Mouse (Mus musculus) heart, embryonic 13.5 days (tissue): ENCODE results near the gene Tmem219. TPM values are rescaled to one million over a fixed set of nuclear protein-coding genes. Genes with fewer than 3 reads are reported as not detected.

Source experiments
- ATAC-seq: fragments of 200-750 bp; cut with Nextera tagmentation; 2 replicates; pipeline ENCODE4 v1.8.0; 2017; ENCODE audit warnings: moderate TSS enrichment; ENCODE audit not compliant: insufficient number of reproducible peaks, low FRiP score, low TSS enrichment; ENCODE audit errors: extremely low read depth
- H3K27ac ChIP-seq: fragments of 300-500 bp; sonication (generic); replicated peaks from 2 replicates; pipeline ENCODE4 v1.5.1; 2015; ENCODE audit warnings: moderate library complexity, mild to moderate bottlenecking, inconsistent platforms
- H3K27me3 ChIP-seq: fragments of 300-500 bp; sonication (generic); replicated peaks from 2 replicates; pipeline ENCODE4 v1.6.1; 2015; ENCODE audit warnings: mild to moderate bottlenecking, inconsistent platforms
- H3K36me3 ChIP-seq: fragments of 300-500 bp; sonication (generic); 2 replicates; pipeline ENCODE4 v1.6.1; 2015; ENCODE audit warnings: mild to moderate bottlenecking, inconsistent platforms
- H3K4me1 ChIP-seq: fragments of 300-500 bp; sonication (generic); 2 replicates; pipeline ENCODE4 v1.6.1; 2015; ENCODE audit warnings: inconsistent platforms
- H3K4me2 ChIP-seq: fragments of 300-500 bp; sonication (generic); 2 replicates; pipeline ENCODE4 v1.6.1; 2015; ENCODE audit warnings: inconsistent platforms, mild to moderate bottlenecking, moderate library complexity
- H3K4me3 ChIP-seq: fragments of 300-500 bp; sonication (generic); 2 replicates; pipeline ENCODE4 v1.5.1; 2015; ENCODE audit warnings: moderate library complexity, mild to moderate bottlenecking, inconsistent platforms
- H3K9ac ChIP-seq: fragments of 300-500 bp; sonication (generic); 2 replicates; pipeline ENCODE4 v1.6.1; 2015; ENCODE audit warnings: inconsistent platforms, mild to moderate bottlenecking, moderate library complexity
- H3K9me3 ChIP-seq: fragments of 300-500 bp; sonication (generic); 2 replicates; pipeline ENCODE4 v1.6.1; 2016; ENCODE audit warnings: inconsistent platforms
- WGBS: fragments of 180-500 bp; shearing (Covaris S2); methylation state at CpG from one replicate; pipeline ENCODE4 v1.1.7; 2015; ENCODE audit warnings: mixed read lengths; 5-methylcytosine and 5-hydroxymethylcytosine counted together
- polyA plus RNA-seq: library from polyadenylated mRNA; unstranded; fragments of >200 nt; fragmentation: Nextera tagmentation; extraction: Ambion mirVana; gene quantifications from 2 replicates; pipeline ENCODE4 v1.2.1, GENCODE M21; 2015

The Tmem219 gene
- polyA plus RNA-seq, 1 experiment from 2014 or later = 20.4 TPM

DNA sequence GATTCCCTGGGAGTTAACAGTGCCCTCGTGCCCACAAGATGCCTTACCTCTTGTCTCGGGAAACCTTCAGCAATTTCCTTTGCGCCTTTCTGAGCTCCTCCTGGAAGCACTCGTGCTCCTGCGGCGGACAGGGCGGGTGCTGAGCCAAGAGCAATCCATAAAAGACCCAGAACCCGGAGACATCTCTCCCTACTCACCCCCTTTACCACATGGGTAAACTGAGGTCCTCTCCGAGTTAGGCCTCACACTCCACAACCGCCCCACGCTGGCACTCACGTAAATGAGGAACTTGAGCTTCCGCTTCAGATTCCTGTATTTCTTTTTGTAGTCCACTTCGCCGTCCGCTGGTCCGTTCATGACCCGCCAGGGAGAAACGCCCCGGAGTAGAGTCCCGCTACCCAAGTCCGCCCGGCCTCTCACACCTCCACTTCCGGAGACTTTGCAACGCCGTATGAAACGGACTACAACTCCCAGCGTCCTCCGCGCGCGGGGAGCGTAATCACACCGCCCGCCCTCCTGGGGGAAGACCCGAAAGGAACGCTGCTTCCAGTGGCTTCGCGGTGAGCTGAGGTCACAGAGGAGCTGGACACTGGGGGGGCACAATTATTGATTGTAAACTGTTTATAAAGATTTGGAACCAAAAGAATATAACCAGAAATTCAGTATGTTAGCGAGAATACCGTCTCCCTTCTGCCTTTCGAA lies 61.1 kb downstream of the Tmem219 start, which contains the start of gene Hirip3:
Hirip3 (plus strand) TSS at position 544 of the 702 bp plus-strand sequence.
- 1% methylated on average over 42 of the region's 42 CpGs for WGBS
- Histone ChIP-seq H3K4me2 (peak within 1 kb of the TSS; percentile 80), H3K4me3 (peak within 1 kb of the TSS; percentile 76), H3K9me3 (no peaks in the 10 kb centered on the region), H3K36me3 (peaks cover 74% of the 10 kb centered on the region), H3K27ac (peak within 1 kb of the TSS; percentile 84), H3K27me3 (no peaks in the 10 kb centered on the region), H3K4me1 (peaks cover 32% of the 10 kb centered on the region), H3K9ac (peak within 1 kb of the TSS; percentile 86)
- peak; percentile 86 for ATAC-seq

DNA sequence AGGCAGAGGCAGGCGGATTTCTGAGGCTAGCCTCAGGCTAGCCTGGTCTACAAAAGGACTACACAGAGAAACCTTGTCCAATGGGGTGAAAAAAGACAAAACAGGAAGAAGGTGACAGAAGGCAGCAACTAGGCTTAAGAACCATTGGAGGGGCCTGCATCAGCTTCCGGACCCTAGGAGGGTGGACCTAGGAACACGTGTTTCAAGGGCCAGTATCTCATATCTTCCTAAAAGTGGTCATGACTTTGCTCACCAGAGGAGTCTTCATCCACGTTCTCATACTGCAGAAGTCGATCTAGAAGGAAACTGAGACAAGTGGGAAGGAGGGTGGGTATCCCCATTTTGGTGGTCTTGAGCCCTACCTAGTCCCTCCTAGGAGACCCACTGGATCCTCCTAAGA lies 61.7 kb downstream of the Tmem219 start:
- Histone ChIP-seq H3K9me3 (no peaks in the 10 kb centered on the region), H3K36me3 (peaks cover 74% of the 10 kb centered on the region), H3K27me3 (no peaks in the 10 kb centered on the region), H3K9ac (peak overlapping the region; percentile 86), H3K4me3 (peak overlapping the region; percentile 76), H3K4me1 (peaks cover 31% of the 10 kb centered on the region), H3K4me2 (peak overlapping the region; percentile 80), H3K27ac (peak overlapping the region; percentile 84)
- WGBS = 51% methylated on average over 5 of the region's 5 CpGs
- no peak for ATAC-seq

DNA sequence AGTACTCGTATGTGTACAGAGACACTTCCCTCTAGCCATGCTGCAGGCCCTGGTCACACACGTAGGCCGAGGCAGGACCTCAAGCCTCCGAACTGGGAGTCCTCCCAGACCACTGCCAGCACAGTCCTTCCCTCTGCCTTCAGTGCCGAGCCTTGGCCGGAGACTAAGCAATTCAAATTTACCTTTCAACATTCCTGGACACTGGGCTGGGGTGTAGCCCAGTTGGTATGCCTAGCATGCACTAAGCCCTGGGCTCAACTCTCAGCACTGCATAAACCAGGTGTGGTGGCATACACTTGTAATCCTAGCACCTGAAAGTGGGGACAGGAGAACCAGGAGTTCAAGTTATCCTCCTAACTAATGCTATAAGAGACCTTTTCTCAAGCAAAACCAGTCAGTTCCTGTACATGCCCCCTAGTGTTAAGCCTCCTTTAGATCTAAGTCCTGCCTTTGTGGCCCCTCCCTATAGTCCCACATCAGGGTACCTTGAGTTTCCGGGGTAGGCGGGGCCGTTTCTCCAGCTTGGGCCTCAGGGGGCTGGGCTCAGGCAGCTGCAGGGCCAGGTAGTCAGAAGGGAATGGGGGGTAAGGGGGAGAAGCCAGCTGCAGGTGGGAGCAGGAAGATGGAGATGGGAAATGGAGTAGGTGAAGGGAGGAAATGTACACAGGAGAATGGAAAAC lies 65.8 kb downstream of the Tmem219 start:
- Histone ChIP-seq H3K27ac (no peak overlapping the region), H3K9me3 (no peaks in the 10 kb centered on the region), H3K4me1 (peaks cover 12% of the 10 kb centered on the region), H3K9ac (no peak overlapping the region), H3K36me3 (peaks cover 90% of the 10 kb centered on the region), H3K27me3 (no peaks in the 10 kb centered on the region), H3K4me3 (no peak overlapping the region), H3K4me2 (no peak overlapping the region)
- no peak for ATAC-seq
- 81% methylated on average over 9 of the region's 9 CpGs for WGBS

DNA sequence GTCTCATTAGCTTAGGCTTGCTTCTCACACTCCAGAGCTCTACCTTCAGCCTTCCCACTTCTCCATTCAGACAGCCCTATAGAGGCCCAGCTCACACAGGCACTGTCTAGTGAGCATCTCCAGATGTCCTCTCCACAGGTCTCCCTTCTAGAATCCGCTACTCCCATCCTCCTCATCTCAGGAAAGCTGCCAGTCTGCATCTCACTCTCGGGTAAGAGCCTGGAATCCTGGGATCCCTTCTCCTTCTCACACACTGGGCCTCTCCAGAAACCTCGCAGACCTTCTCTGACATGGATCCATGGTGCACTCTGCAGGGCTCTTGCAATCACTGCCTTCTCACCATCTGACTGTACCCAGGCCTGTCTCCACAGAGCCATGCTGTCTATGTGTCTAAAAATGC lies 67.1 kb downstream of the Tmem219 start:
- no peak overlapping the region for H3K4me3 ChIP-seq
- peaks cover 92% of the 10 kb centered on the region for H3K36me3 ChIP-seq
- no peak overlapping the region for H3K4me2 ChIP-seq
- peaks cover 8% of the 10 kb centered on the region for H3K4me1 ChIP-seq
- WGBS = 78% methylated on average over 3 of the region's 3 CpGs
- H3K27me3 ChIP-seq = peaks cover 5% of the 10 kb centered on the region
- H3K9ac ChIP-seq = 0 out of 2 replicates have a peak overlapping the region, but pooled peaks have one; percentile 14
- no peaks in the 10 kb centered on the region for H3K9me3 ChIP-seq
- no peak for ATAC-seq
- H3K27ac ChIP-seq = no peak overlapping the region

DNA sequence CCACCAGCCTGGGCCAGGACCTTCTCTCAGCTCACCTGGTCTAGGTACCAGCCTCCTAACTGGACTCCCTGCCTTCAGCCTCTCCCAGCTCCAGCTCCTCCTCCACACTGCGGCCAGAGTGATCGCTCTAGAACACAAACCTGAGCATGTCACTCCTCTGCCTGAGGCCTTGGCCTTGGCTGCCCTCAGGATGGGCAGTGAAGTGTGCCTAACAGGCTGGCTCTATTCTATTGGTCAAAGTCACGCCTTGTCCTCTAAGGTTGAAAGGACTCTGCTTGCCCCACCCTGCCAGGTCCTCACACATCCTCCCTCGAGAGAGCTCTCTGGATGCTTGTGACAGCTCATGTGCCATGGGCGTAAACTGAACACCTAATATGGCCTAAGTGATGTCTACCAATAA lies 69.3 kb downstream of the Tmem219 start:
- peaks cover 15% of the 10 kb centered on the region for H3K4me1 ChIP-seq
- no peak overlapping the region for H3K27ac ChIP-seq
- H3K9me3 ChIP-seq = no peaks in the 10 kb centered on the region
- peaks cover 70% of the 10 kb centered on the region for H3K36me3 ChIP-seq
- no peak overlapping the region for H3K4me2 ChIP-seq
- no peak for ATAC-seq
- no peak overlapping the region for H3K4me3 ChIP-seq
- WGBS = 91% methylated on average over 5 of the region's 5 CpGs
- peaks cover 26% of the 10 kb centered on the region for H3K27me3 ChIP-seq
- H3K9ac ChIP-seq = no peak overlapping the region

DNA sequence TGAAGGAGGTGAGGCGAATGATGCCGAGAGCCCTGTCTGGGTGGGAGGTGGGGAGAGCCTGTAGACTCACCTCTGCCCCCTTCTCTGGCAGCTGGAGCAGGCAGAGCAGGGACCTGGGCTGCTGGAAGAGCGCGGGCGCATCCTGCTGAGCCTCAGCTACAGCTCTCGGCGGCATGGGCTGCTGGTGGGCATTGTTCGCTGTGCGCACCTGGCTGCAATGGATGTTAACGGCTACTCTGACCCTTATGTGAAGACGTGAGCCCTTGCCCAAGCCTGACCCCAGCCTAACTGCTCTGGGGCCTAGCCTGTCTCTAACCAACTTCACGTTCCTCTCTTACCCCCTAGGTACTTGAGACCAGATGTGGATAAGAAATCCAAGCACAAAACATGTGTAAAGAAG lies 71.5 kb downstream of the Tmem219 start:
- peaks cover 47% of the 10 kb centered on the region for H3K36me3 ChIP-seq
- no peaks in the 10 kb centered on the region for H3K9me3 ChIP-seq
- H3K27ac ChIP-seq = no peak overlapping the region
- ATAC-seq = no peak
- no peak overlapping the region for H3K9ac ChIP-seq
- no peak overlapping the region for H3K4me2 ChIP-seq
- H3K27me3 ChIP-seq = peaks cover 48% of the 10 kb centered on the region
- H3K4me1 ChIP-seq = peaks cover 28% of the 10 kb centered on the region
- H3K4me3 ChIP-seq = no peak overlapping the region
- 50% methylated on average over 12 of the region's 12 CpGs for WGBS

DNA sequence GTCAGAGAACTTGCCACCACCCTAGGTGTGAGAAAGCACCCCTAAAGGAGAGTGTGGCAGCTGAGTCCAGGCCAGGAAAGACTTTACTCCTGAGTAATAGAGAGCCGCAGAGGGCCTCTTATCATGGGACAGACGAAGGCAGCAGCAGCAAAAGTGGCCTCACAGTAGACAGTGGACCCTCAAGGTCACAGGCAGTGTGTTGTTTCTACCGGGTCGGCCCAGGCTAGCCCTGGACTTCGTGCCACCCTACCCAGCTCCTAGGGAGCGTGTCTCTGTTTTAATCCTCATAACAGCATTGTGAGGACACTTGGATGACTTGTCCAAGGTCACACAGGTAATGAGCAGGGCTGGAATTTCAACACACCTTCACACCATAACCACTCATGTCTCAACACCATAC lies 72.6 kb downstream of the Tmem219 start:
- H3K27me3 ChIP-seq = peaks cover 57% of the 10 kb centered on the region
- H3K9ac ChIP-seq = no peak overlapping the region
- no peak for ATAC-seq
- H3K27ac ChIP-seq = no peak overlapping the region
- peaks cover 37% of the 10 kb centered on the region for H3K36me3 ChIP-seq
- WGBS = 53% methylated on average over 6 of the region's 6 CpGs
- no peak overlapping the region for H3K4me3 ChIP-seq
- peaks cover 28% of the 10 kb centered on the region for H3K4me1 ChIP-seq
- no peak overlapping the region for H3K4me2 ChIP-seq
- H3K9me3 ChIP-seq = no peaks in the 10 kb centered on the region

DNA sequence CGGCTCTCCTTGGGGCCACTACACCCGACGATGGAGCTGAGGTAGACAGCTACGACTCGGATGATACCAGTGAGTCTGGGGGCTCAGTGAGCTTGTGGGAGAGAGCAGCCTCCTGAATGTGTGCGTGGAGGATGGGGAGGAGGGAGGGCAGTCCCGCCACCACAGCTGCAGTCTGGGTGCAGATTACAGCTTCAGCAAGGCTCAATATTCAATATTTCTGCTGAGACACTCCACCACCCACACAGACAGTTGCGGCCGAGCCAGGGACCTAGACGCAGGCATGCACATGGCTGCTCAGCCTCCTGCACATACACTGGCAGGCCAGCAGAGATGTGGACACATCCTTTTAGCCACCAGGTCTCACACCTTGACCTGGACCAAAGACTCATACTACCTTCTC lies 73.9 kb downstream of the Tmem219 start:
- H3K4me3 ChIP-seq = 0 out of 2 replicates have a peak overlapping the region, but pooled peaks have one; percentile 61

DNA sequence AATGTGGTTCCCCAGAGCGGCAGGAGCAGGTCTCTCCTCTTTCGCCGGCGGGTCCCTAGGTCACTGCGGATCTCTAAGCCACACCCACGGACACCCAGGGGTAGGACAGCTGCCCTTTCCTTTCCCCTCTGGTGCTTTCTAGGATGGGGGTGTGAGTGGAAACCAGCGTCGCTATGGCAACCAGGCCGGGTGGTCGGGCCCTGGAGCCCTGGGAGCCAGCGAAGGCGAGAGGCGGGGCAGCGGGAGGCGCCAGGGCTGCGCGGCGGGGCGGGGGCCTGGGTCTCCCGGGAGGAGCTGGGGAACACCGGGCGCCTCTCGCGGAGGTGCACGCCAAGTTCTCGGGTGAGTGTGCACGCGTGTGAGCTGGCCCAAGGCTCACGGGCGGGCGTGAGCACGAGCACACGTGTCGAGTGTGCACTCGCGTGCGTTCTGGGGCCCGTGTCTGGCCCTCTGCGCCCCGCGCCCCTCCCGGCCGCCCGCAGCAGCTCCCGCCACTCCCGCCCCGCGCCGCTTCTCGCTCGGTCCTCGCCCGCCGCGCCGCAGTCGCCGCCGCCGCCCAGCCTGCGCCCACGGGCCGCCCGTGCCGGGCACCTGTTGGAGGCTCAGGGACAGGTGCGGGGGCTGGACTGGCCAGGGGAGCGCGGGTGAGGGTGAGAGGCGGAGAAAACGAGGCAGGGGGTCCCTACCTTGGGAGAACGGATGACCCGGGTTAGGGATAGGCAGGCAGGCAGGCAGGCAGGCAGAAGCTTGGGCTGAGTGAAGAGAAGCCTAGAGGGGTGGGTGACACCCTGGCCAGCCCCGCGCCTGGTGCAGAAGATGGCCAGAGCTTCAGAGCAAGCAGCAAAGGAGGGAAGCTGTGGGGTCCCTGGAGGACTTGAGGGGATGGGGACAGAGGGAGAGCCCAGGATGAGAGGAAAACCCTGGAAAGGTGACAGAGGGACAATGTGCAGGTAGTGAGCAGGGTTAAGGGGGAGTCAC lies 75.0 kb downstream of the Tmem219 start:
- WGBS = 2% methylated on average over 38 of the region's 74 CpGs
- peaks cover 12% of the 10 kb centered on the region for H3K36me3 ChIP-seq
- H3K4me2 ChIP-seq = peak overlapping the region; percentile 92
- peaks cover 66% of the 10 kb centered on the region for H3K27me3 ChIP-seq
- peak overlapping the region; percentile 61 for H3K4me3 ChIP-seq
- H3K4me1 ChIP-seq = peaks cover 28% of the 10 kb centered on the region
- no peak for ATAC-seq
- H3K9ac ChIP-seq = peak overlapping the region; percentile 80
- H3K9me3 ChIP-seq = no peaks in the 10 kb centered on the region
- H3K27ac ChIP-seq = no peak overlapping the region

More for the DNA sequence above, 73.9 kb downstream of the Tmem219 start:
- no peak overlapping the region for H3K9ac ChIP-seq
- H3K36me3 ChIP-seq = peaks cover 23% of the 10 kb centered on the region
- H3K9me3 ChIP-seq = no peaks in the 10 kb centered on the region
- WGBS = 26% methylated on average over 10 of the region's 10 CpGs
- peaks cover 57% of the 10 kb centered on the region for H3K27me3 ChIP-seq
- no peak overlapping the region for H3K27ac ChIP-seq
- no peak for ATAC-seq
- peak overlapping the region; percentile 92 for H3K4me2 ChIP-seq
- H3K4me1 ChIP-seq = peaks cover 28% of the 10 kb centered on the region

DNA sequence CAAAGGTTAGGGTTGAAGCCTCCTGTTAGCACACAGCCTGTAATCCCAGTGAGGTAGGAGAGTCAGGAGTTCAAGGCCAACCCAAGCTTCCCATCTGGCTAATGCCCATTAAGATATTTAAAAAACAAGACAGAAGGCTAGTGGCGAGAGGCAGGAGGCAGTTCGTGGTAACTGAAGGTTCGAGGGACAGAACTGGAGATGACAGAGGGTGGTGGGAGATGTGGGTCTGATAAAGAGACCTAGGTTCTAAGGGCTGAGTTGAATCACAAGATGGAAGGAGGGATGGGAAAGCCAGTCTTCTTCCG lies 75.6 kb downstream of the Tmem219 start, which contains the start of gene Doc2a:
Doc2a (plus strand) TSS at position 301 of the 305 bp plus-strand sequence.
- H3K9ac ChIP-seq = peak within 1 kb of the TSS; percentile 80
- H3K4me1 ChIP-seq = peaks cover 28% of the 10 kb centered on the region
- WGBS = 27% methylated on average over 4 of the region's 4 CpGs
- no peak within 1 kb of the TSS for H3K27ac ChIP-seq
- no peaks in the 10 kb centered on the region for H3K9me3 ChIP-seq
- H3K27me3 ChIP-seq = peaks cover 66% of the 10 kb centered on the region
- H3K36me3 ChIP-seq = peaks cover 6% of the 10 kb centered on the region
- peak within 1 kb of the TSS; percentile 92 for H3K4me2 ChIP-seq
- peak within 1 kb of the TSS; percentile 61 for H3K4me3 ChIP-seq
- ATAC-seq = no peak

DNA sequence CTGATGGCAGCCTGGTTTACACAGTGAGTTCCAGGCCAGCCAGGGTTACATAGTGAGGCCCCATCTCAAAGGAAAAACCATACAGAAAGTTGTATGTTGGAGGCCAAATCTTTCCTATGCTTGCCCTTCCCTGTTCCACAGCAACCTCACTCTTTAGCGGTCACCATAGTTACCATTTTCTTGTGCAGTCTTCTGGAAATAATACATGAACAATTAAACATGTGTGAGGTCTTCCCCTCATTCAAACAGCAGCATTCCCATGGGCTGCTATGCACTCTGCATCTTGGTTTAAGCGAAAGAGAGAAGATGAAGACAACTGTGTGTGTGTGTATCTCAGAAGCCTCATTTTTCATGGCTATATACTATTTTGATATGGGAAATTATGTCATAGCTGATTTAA lies 77.2 kb downstream of the Tmem219 start:
- peaks cover 24% of the 10 kb centered on the region for H3K4me1 ChIP-seq
- no peaks in the 10 kb centered on the region for H3K36me3 ChIP-seq
- no peaks in the 10 kb centered on the region for H3K9me3 ChIP-seq
- H3K27me3 ChIP-seq = peaks cover 61% of the 10 kb centered on the region
- ATAC-seq = no peak
- no peak overlapping the region for H3K4me2 ChIP-seq
- no peak overlapping the region for H3K9ac ChIP-seq
- H3K27ac ChIP-seq = no peak overlapping the region
- H3K4me3 ChIP-seq = no peak overlapping the region
- WGBS = 86% methylated on average over 2 of the region's 2 CpGs
